Mouse (Mus musculus) hindbrain, embryonic 12.5 days (tissue): ENCODE results near the gene Lcp1. TPM values are rescaled to one million over a fixed set of nuclear protein-coding genes. Genes with fewer than 3 reads are reported as not detected.

Experiments used
- ATAC-seq: fragments of 200-750 bp; cut with Nextera tagmentation; 2 replicates; pipeline ENCODE4 v1.8.0; 2017; ENCODE audit warnings: moderate TSS enrichment; ENCODE audit not compliant: low FRiP score
- H3K27ac ChIP-seq: fragments of 300-500 bp; sonication (generic); 2 replicates; pipeline ENCODE4 v1.5.1; 2016; ENCODE audit warnings: mild to moderate bottlenecking
- H3K27me3 ChIP-seq: fragments of 300-500 bp; sonication (generic); 2 replicates; pipeline ENCODE4 v1.6.1; 2016; ENCODE audit warnings: mild to moderate bottlenecking
- H3K36me3 ChIP-seq: fragments of 300-500 bp; sonication (generic); 2 replicates; pipeline ENCODE4 v1.6.1; 2016; ENCODE audit warnings: mild to moderate bottlenecking
- H3K4me1 ChIP-seq: fragments of 300-500 bp; sonication (generic); 2 replicates; pipeline ENCODE4 v1.6.1; 2016
- H3K4me2 ChIP-seq: fragments of 300-500 bp; sonication (generic); replicated peaks from 2 replicates; pipeline ENCODE4 v1.6.1; 2016; ENCODE audit warnings: mild to moderate bottlenecking
- H3K4me3 ChIP-seq: fragments of 300-500 bp; sonication (generic); 2 replicates; pipeline ENCODE4 v1.5.1; 2016; ENCODE audit warnings: mild to moderate bottlenecking
- H3K9ac ChIP-seq: fragments of 300-500 bp; sonication (generic); 2 replicates; pipeline ENCODE4 v1.6.1; 2016; ENCODE audit warnings: mild to moderate bottlenecking, moderate library complexity
- H3K9me3 ChIP-seq: fragments of 300-500 bp; sonication (generic); replicated peaks from 2 replicates; pipeline ENCODE4 v1.6.1; 2016; ENCODE audit warnings: mild to moderate bottlenecking
- WGBS: fragments of 180-500 bp; shearing (Covaris S2); methylation state at CpG from one replicate; pipeline ENCODE4 v1.1.7; 2016; 5-methylcytosine and 5-hydroxymethylcytosine counted together
- polyA plus RNA-seq: library from polyadenylated mRNA; unstranded; fragments of >200 nt; fragmentation: Nextera tagmentation; extraction: Ambion mirVana; gene quantifications from 2 replicates; pipeline ENCODE4 v1.2.1, GENCODE M21; 2016

The Lcp1 gene
- polyA plus RNA-seq, 1 experiment from 2014 or later = 19.8 TPM

- Histone ChIP-seq H3K9me3 (no peaks in the 10 kb centered on the region), H3K4me3 (no peak overlapping the region), H3K27ac (no peak overlapping the region), H3K4me2 (no peak overlapping the region), H3K36me3 (no peaks in the 10 kb centered on the region), H3K4me1 (no peaks in the 10 kb centered on the region), H3K27me3 (no peaks in the 10 kb centered on the region), H3K9ac (no peak overlapping the region)
- no peak for ATAC-seq
- WGBS = 87% methylated on average over 20 of the region's 20 CpGs
These were observed 48.5 kb downstream of the Lcp1 start for GRCm38 (mm10) chr14:75179255-75179963.

DNA sequence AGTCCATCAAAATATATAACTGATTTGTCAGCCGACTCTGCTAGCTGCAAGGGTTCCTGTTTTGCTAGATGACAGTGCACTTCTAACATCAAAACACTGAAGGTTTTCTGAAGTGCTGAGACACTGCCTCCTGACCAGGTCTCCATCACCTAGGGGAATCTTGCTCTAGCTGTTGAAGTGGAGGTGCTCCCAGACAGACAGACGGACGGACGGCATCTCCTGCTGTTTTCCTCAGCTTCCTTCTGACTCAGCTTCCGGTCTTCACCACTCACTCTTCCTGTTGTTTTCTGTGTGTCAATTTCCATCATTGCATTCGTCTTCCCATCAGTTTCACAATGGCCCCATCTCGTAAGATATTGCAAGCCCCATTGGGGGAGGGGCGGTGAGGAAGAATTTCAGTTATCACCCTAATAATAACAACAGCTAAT is 49.7 kb downstream of the Lcp1 start:
- ATAC-seq = no peak
- Histone ChIP-seq H3K36me3 (no peaks in the 10 kb centered on the region), H3K27me3 (no peaks in the 10 kb centered on the region), H3K9me3 (no peaks in the 10 kb centered on the region), H3K4me1 (no peaks in the 10 kb centered on the region), H3K27ac (no peak overlapping the region), H3K4me2 (no peak overlapping the region), H3K9ac (no peak overlapping the region), H3K4me3 (no peak overlapping the region)
- WGBS = 86% methylated on average over 8 of the region's 8 CpGs

DNA sequence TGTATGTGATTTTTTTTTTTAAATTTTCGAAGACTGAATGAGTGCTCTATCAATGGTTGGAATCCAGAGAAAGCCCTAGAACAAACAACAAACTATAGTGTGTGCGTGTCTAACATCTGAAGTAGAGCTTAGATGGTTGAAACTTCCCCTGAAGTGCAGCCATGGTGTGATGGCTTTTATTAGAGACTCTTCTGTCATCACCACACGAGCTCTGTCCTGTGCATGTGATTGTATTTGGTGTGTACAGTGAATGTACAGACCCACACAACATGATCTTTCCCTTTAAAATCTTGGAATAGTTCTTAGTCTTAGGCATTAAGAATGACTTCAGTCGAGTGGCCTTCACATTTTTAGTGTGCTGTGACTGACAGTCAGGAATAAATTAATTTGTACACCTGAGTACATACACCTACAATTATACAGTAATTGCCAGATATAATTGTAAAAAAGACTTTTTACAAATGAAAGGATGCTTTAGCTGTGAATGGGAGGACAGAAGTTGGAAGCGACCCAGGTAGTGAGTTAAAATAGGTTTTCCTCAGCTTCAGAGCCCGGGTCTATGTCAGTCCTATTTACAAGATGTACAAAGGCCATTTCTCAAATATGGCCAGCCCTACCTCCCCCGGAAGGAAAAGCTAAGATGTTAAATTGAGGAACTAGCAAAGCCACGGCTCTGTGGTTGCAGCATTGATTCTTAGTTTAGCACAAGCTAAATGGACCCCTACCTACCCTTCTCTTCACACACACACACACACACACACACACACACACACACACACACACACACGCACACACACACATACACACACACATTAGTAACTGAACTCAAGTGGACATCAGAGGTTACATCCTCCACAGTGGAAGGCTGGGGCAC is 50.4 kb downstream of the Lcp1 start:
- no peak overlapping the region for H3K4me2 ChIP-seq
- H3K9ac ChIP-seq = no peak overlapping the region
- no peak for ATAC-seq
- no peaks in the 10 kb centered on the region for H3K36me3 ChIP-seq
- no peaks in the 10 kb centered on the region for H3K4me1 ChIP-seq
- no peak overlapping the region for H3K27ac ChIP-seq
- no peaks in the 10 kb centered on the region for H3K9me3 ChIP-seq
- 88% methylated on average over 9 of the region's 9 CpGs for WGBS
- no peaks in the 10 kb centered on the region for H3K27me3 ChIP-seq
- H3K4me3 ChIP-seq = no peak overlapping the region

GRCm38 (mm10) chr14:75182378-75182777 is 51.5 kb downstream of the Lcp1 start:
- Histone ChIP-seq H3K4me2 (no peak overlapping the region), H3K27ac (no peak overlapping the region), H3K9ac (no peak overlapping the region), H3K9me3 (no peaks in the 10 kb centered on the region), H3K27me3 (no peaks in the 10 kb centered on the region), H3K4me3 (no peak overlapping the region), H3K4me1 (no peaks in the 10 kb centered on the region), H3K36me3 (no peaks in the 10 kb centered on the region)
- 84% methylated on average over 4 of the region's 4 CpGs for WGBS
- ATAC-seq = no peak

- Histone ChIP-seq H3K27me3 (no peaks in the 10 kb centered on the region), H3K4me2 (no peak overlapping the region), H3K4me3 (no peak overlapping the region), H3K9me3 (no peaks in the 10 kb centered on the region), H3K27ac (no peak overlapping the region), H3K4me1 (no peaks in the 10 kb centered on the region), H3K9ac (no peak overlapping the region), H3K36me3 (no peaks in the 10 kb centered on the region)
- WGBS = 83% methylated on average over 5 of the region's 5 CpGs
- ATAC-seq = no peak
These were observed 51.9 kb downstream of the Lcp1 start for GRCm38 (mm10) chr14:75182831-75183230.

- Histone ChIP-seq H3K4me2 (no peak overlapping the region), H3K9me3 (no peaks in the 10 kb centered on the region), H3K27ac (no peak overlapping the region), H3K9ac (no peak overlapping the region), H3K4me3 (no peak overlapping the region), H3K4me1 (no peaks in the 10 kb centered on the region), H3K36me3 (no peaks in the 10 kb centered on the region), H3K27me3 (no peaks in the 10 kb centered on the region)
- ATAC-seq = no peak
- 94% methylated on average over 4 of the region's 4 CpGs for whole genome bisulfite sequencing
These were observed 53.3 kb downstream of the Lcp1 start for GRCm38 (mm10) chr14:75184069-75184790.

- 73% methylated on average over 5 of the region's 5 CpGs for WGBS
These were observed 55.1 kb downstream of the Lcp1 start for GRCm38 (mm10) chr14:75185796-75186594.

GRCm38 (mm10) chr14:75186858-75187415 is 56.0 kb downstream of the Lcp1 start:
- H3K36me3 ChIP-seq = no peaks in the 10 kb centered on the region
- H3K9me3 ChIP-seq = no peaks in the 10 kb centered on the region
- no peak overlapping the region for H3K9ac ChIP-seq
- no peak overlapping the region for H3K4me2 ChIP-seq
- no peak for ATAC-seq
- H3K4me3 ChIP-seq = no peak overlapping the region
- no peaks in the 10 kb centered on the region for H3K4me1 ChIP-seq
- 91% methylated on average over 8 of the region's 8 CpGs for WGBS
- H3K27me3 ChIP-seq = no peaks in the 10 kb centered on the region
- no peak overlapping the region for H3K27ac ChIP-seq

More at GRCm38 (mm10) chr14:75185796-75186594, 55.1 kb downstream of the Lcp1 start:
- Histone ChIP-seq H3K27me3 (no peaks in the 10 kb centered on the region), H3K36me3 (no peaks in the 10 kb centered on the region), H3K4me2 (no peak overlapping the region), H3K9ac (no peak overlapping the region), H3K4me3 (no peak overlapping the region), H3K9me3 (no peaks in the 10 kb centered on the region), H3K4me1 (no peaks in the 10 kb centered on the region), H3K27ac (no peak overlapping the region)
- no peak for ATAC-seq

- no peak overlapping the region for H3K9ac ChIP-seq
- H3K9me3 ChIP-seq = no peaks in the 10 kb centered on the region
- no peak overlapping the region for H3K4me2 ChIP-seq
- H3K36me3 ChIP-seq = no peaks in the 10 kb centered on the region
- no peak overlapping the region for H3K27ac ChIP-seq
- WGBS = 67% methylated on average over 6 of the region's 6 CpGs
- no peak for ATAC-seq
- no peaks in the 10 kb centered on the region for H3K4me1 ChIP-seq
- H3K4me3 ChIP-seq = no peak overlapping the region
- H3K27me3 ChIP-seq = no peaks in the 10 kb centered on the region
These were observed 57.6 kb downstream of the Lcp1 start for GRCm38 (mm10) chr14:75188521-75188920.

DNA sequence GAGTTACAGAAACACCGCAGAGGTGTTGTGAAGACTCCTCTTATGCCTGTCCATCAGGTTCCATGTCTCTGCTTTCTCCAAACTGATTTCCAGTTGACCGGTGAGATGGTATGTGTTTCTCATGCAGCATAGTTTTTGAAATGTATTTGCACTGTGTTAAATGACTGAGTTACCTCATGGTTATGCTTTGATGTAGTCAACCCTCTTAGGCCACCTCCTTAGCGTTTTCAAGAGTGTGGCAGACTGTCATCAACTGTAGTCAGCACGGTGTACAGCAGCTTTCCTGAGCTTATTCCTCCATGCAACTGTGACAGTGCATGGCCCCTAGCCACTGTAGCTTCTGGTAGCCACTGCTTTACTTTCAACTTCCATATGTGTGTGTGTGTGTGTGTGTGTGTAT is 58.1 kb downstream of the Lcp1 start:
- Histone ChIP-seq H3K4me1 (no peaks in the 10 kb centered on the region), H3K4me3 (no peak overlapping the region), H3K27me3 (no peaks in the 10 kb centered on the region), H3K4me2 (no peak overlapping the region), H3K27ac (no peak overlapping the region), H3K9ac (no peak overlapping the region), H3K36me3 (no peaks in the 10 kb centered on the region), H3K9me3 (no peaks in the 10 kb centered on the region)
- ATAC-seq = no peak
- 94% methylated on average over 4 of the region's 4 CpGs for WGBS

GRCm38 (mm10) chr14:75190683-75191082 is 59.8 kb downstream of the Lcp1 start:
- no peaks in the 10 kb centered on the region for H3K36me3 ChIP-seq
- no peak overlapping the region for H3K27ac ChIP-seq
- no peak overlapping the region for H3K4me2 ChIP-seq
- WGBS = 87% methylated on average over 4 of the region's 4 CpGs
- ATAC-seq = no peak
- H3K27me3 ChIP-seq = no peaks in the 10 kb centered on the region
- no peak overlapping the region for H3K4me3 ChIP-seq
- H3K9me3 ChIP-seq = no peaks in the 10 kb centered on the region
- no peaks in the 10 kb centered on the region for H3K4me1 ChIP-seq
- H3K9ac ChIP-seq = no peak overlapping the region
